Mouse (Mus musculus) right cerebral cortex, postnatal 10 days (tissue): ENCODE measurements at regions not wholly inside any gene's neighbourhood (a gene's known extent, or its start where the extent isn't known, plus 50 kb on each side); places are given as distances from the start of the nearest gene placed in this dataset.

Experiments
- DNase-seq, 2 experiments: peaks; one replicate each; pipeline ENCODE4 v3.0.0; 2021; ENCODE audit warnings: low spot score in 2 of 2

DNA sequence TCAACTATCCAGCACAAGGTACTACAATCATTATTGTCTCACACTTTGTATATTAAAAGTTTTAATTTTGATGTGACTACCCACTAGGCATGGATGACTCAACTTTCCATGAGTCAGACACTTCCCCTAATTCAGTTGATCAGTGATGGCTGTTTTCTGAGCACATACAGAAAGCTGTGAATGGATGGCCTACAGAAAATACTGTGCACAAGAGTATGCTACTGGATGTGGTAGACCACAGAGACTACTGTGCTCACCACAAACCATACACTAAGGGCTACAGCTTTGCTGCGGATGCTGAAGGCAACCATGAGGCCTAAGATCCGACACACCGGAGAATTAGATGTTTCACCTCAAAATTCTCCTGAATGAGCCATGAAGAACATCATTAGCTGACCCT is 174.4 kb upstream of the March1 start:
- no peak for DNase-seq

- peak; percentile 34 to 47 for DNase-seq
Observed at GRCm38 (mm10) chr8:65420870-65421269, 196.8 kb upstream of the March1 start.

GRCm38 (mm10) chr8:65417897-65418296 is 199.8 kb upstream of the March1 start:
- DNase-seq, result no peak

DNA sequence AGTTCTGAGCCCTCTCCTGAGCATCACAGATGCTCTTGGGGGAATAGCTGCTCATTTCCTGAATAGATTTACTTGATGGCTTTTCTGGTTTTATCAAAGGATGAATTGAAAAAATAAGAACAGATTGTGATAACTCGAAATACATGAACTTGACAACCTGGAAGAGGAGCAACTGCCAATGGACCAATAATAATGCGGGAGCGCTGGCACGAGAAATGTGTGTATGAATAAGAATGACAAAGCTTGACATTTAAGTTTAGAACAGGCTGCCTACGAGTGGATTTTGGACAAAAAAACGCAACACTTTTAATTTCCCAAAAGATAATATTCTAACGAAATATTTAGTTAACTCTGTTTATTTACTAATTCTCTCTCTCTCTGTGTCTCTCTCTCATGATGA is 203.5 kb upstream of the March1 start:
- DNase-seq, result no peak

- DNase-seq, result no peak
Observed at GRCm38 (mm10) chr8:65412291-65412690, 205.4 kb upstream of the March1 start.

DNA sequence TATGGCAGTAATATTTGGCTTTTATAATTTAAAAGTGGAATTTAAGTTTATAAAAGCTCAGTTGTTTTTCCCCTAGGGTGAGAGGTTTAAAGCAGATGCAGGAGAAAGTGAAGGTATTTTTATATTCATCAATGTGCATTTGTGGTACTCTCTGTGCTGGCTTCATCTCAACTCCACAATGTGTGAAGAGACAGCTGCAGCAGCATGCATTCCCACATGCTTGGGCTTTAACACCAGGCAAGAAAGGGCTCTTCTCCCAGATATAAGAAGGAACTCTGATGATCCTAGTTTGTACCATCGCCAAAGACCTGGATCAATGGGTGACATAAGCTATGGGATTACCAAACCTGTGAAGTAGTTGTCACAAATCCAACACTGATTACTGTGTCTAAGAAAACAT is 221.9 kb upstream of the March1 start:
- no peak for DNase-seq

DNA sequence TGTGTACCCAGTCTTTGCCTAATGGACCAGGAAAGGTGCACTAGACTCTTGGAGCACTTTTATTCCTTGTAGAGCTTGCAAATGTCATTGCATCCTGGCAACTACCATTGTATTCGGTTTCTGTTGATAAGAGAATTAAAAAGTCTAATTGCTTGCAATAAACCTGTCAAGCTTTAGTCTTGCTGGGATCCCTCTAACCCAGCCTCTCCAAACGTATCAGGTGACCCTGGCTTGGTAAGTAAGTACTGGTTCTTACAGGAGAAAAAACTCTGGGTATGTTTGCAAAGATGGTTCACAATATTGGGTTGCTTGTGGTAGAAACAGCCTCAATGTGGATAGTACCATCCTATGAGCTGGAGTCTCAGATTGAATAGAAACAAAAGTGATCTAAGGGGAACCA is 226.6 kb upstream of the BC030870 start:
- no peak for DNase-seq

GRCm38 (mm10) chr8:65349396-65349795 is 220.0 kb upstream of the BC030870 start:
- peak; percentile 71 to 75 for DNase-seq

DNA sequence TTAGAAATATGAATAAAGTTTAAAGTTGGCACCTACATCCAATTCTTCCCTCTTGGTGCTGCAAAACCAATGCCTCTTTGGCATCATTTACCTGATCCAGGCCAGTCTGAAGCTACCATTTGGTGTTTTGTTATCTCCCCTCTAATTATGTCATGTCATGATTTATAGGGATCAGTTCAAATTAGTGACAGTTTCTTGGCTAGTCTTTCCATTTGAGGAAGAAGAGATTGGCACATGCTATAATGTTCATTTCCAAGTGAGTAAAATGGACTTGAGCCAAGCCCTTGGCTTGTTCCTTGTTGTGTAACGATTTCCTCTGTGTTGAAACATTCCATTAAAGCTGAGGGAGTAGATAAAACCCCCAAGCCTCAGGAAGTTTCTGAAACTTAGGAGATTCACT is 201.8 kb upstream of the BC030870 start:
- no peak for DNase-seq

GRCm38 (mm10) chr8:65288687-65289086 is 159.3 kb upstream of the BC030870 start:
- DNase-seq, result no peak

DNA sequence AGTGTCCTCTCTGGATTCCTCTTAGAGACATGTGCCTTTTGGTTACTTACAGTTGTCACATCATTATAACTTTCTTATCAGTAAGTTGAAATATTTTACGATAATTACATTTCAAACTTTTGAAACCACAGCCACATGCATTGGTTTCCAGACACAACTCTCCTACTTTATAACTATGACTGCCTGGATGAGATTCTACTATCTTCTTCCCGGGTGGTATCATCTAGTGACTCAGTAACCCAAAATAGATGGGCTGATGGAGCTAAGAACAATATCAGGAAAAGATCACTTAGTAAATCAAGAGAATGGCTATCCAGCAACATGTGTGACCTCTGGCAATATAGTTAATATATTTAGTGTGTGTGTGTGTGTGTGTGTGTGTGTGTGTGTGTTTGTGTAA is 151.0 kb upstream of the BC030870 start:
- DNase-seq, result no peak
